Mouse (Mus musculus): Measurements from ENCODE around the gene Slc12a4.

DNA sequence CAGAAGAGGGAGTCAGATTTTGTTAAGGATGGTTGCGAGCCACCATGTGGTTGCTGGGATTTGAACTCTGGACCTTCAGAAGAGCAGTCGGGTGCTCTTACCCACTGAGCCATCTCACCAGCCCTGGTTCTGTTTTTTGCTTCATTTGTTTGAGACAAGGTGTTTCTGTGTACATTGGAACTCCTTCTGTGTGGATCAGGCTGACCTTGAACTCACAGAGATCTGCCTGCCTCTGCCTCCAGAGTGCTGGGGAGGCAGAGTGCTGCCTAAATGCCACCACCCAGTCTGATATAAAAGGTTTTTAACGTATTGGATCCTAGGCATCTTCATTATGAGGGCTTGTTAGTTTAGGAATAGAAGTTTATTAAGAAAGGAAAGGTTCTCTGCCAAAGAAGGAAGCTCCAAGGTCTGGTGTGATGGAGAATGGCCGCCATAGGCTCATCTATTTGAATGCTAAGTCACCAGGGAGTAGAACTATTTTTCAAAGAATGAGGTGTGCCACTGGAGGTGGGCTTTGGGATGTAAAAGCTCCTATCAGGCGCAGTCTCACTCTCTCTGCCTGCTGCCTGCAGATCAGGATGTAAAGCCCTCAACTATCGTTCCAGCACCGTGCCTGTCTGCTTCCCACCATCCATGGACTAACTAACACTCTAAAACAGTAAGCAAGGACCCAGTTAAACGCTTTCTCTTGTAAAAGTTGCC lies 5.3 kb upstream of the Slc12a4 start:
- TF ChIP-seq POLR2A (IDR thresholded peaks at IDR 0.05; ENCODE audit: extremely low read depth, insufficient read depth, low read length): no peak
- TF ChIP-seq CTCF (IDR thresholded peaks at IDR 0.05; ENCODE audit: extremely low read depth, insufficient read depth, low read length): no peak

Measured in cortical plate, adult 2 months (tissue).